Mouse (Mus musculus): ENCODE measurements around the gene Olfr20. TPM values are rescaled to one million over a fixed set of nuclear protein-coding genes. Genes with fewer than 3 reads are reported as not detected.
"Not testable (repeated sequence)": the region's sequence is repeated elsewhere in the genome, so short reads cannot be mapped to it uniquely, and the experiment has no call there.

Olfr20 gene
- not detected in 2 replicates for polyA plus RNA-seq (2011; ENCODE audit: insufficient read depth, insufficient read length, low replicate concordance, missing spikeins)

- Histone ChIP-seq H3K4me1 (ENCODE audit: control insufficient read depth, insufficient read depth, low read length) (no peaks in the 10 kb centered on the region), H3K27ac (ENCODE audit: control insufficient read depth, insufficient read depth, low read depth, low read length, poor library complexity) (no peak within 1 kb of the TSS), H3K4me3 (replicated peaks; ENCODE audit: control insufficient read depth, low read depth, low read length) (no peak within 1 kb of the TSS)
- 41% methylated on average over 3 of the region's 3 CpGs for WGBS
- TF ChIP-seq POLR2A (IDR thresholded peaks at IDR 0.05; ENCODE audit: borderline replicate concordance, control insufficient read depth, low read depth, low read length) (no peak), CTCF (IDR thresholded peaks at IDR 0.05; ENCODE audit: control insufficient read depth, insufficient read depth, low read length) (no peak)
Observed at GRCm38 (mm10) chr11:73350483-73350882, at the start of gene Olfr20. TSS of gene Olfr20 (plus strand) at chr11:73350783.

- Histone ChIP-seq H3K27ac (ENCODE audit: control insufficient read depth, insufficient read depth, low read depth, low read length, poor library complexity) (no peak overlapping the region), H3K4me1 (ENCODE audit: control insufficient read depth, insufficient read depth, low read length) (no peaks in the 10 kb centered on the region; the same call in 1 of the 2 replicates), H3K4me3 (replicated peaks; ENCODE audit: control insufficient read depth, low read depth, low read length) (no peak overlapping the region)
- TF ChIP-seq POLR2A (IDR thresholded peaks at IDR 0.05; ENCODE audit: borderline replicate concordance, control insufficient read depth, low read depth, low read length) (no peak), CTCF (IDR thresholded peaks at IDR 0.05; ENCODE audit: control insufficient read depth, insufficient read depth, low read length) (no peak)
- WGBS = 68% methylated on average over 2 of the region's 2 CpGs
Observed at GRCm38 (mm10) chr11:73303123-73303522, 47.5 kb upstream of the Olfr20 start.

- Histone ChIP-seq H3K4me1 (ENCODE audit: control insufficient read depth, insufficient read depth, low read length) (no peaks in the 10 kb centered on the region), H3K4me3 (replicated peaks; ENCODE audit: control insufficient read depth, low read depth, low read length) (no peak overlapping the region), H3K27ac (ENCODE audit: control insufficient read depth, insufficient read depth, low read depth, low read length, poor library complexity) (no peak overlapping the region)
- WGBS = 67% methylated on average over 3 of the region's 3 CpGs
- TF ChIP-seq CTCF (IDR thresholded peaks at IDR 0.05; ENCODE audit: control insufficient read depth, insufficient read depth, low read length) = no peak
- no peak for TF ChIP-seq POLR2A (IDR thresholded peaks at IDR 0.05; ENCODE audit: borderline replicate concordance, control insufficient read depth, low read depth, low read length)
Observed at GRCm38 (mm10) chr11:73315961-73316360, 34.6 kb upstream of the Olfr20 start.

GRCm38 (mm10) chr11:73318581-73318980 is 32.0 kb upstream of the Olfr20 start:
- not testable (repeated sequence) for H3K27ac ChIP-seq (ENCODE audit: control insufficient read depth, insufficient read depth, low read depth, low read length, poor library complexity); H3K4me3 ChIP-seq (replicated peaks; ENCODE audit: control insufficient read depth, low read depth, low read length); H3K4me1 ChIP-seq (ENCODE audit: control insufficient read depth, insufficient read depth, low read length)
- 76% methylated on average over 2 of the region's 2 CpGs for WGBS

GRCm38 (mm10) chr11:73321064-73321463 is 29.5 kb upstream of the Olfr20 start:
- H3K27ac ChIP-seq (ENCODE audit: control insufficient read depth, insufficient read depth, low read depth, low read length, poor library complexity); H3K4me1 ChIP-seq (ENCODE audit: control insufficient read depth, insufficient read depth, low read length); H3K4me3 ChIP-seq (replicated peaks; ENCODE audit: control insufficient read depth, low read depth, low read length): not testable (repeated sequence)
- 72% methylated on average over 13 of the region's 13 CpGs for WGBS

- H3K4me1 ChIP-seq (ENCODE audit: control insufficient read depth, insufficient read depth, low read length) = no peaks in the 10 kb centered on the region
- no peak overlapping the region for H3K4me3 ChIP-seq (replicated peaks; ENCODE audit: control insufficient read depth, low read depth, low read length)
- WGBS = 59% methylated on average over 9 of the region's 9 CpGs
- H3K27ac ChIP-seq (ENCODE audit: control insufficient read depth, insufficient read depth, low read depth, low read length, poor library complexity) = no peak overlapping the region
- TF ChIP-seq POLR2A (IDR thresholded peaks at IDR 0.05; ENCODE audit: borderline replicate concordance, control insufficient read depth, low read depth, low read length) (no peak), CTCF (IDR thresholded peaks at IDR 0.05; ENCODE audit: control insufficient read depth, insufficient read depth, low read length) (no peak)
Observed at GRCm38 (mm10) chr11:73323906-73324830, 26.4 kb upstream of the Olfr20 start.

GRCm38 (mm10) chr11:73326485-73326886 is 24.1 kb upstream of the Olfr20 start:
- TF ChIP-seq CTCF (IDR thresholded peaks at IDR 0.05; ENCODE audit: control insufficient read depth, insufficient read depth, low read length) = no peak
- TF ChIP-seq POLR2A (IDR thresholded peaks at IDR 0.05; ENCODE audit: borderline replicate concordance, control insufficient read depth, low read depth, low read length) = no peak
- Histone ChIP-seq H3K27ac (ENCODE audit: control insufficient read depth, insufficient read depth, low read depth, low read length, poor library complexity) (no peak overlapping the region), H3K4me3 (replicated peaks; ENCODE audit: control insufficient read depth, low read depth, low read length) (no peak overlapping the region), H3K4me1 (ENCODE audit: control insufficient read depth, insufficient read depth, low read length) (no peaks in the 10 kb centered on the region)
- 16% methylated on average over 12 of the region's 12 CpGs for WGBS

GRCm38 (mm10) chr11:73327361-73327760 is 23.2 kb upstream of the Olfr20 start:
- WGBS = 68% methylated on average over 4 of the region's 4 CpGs
- no peak overlapping the region for H3K4me3 ChIP-seq (replicated peaks; ENCODE audit: control insufficient read depth, low read depth, low read length)
- no peak overlapping the region for H3K27ac ChIP-seq (ENCODE audit: control insufficient read depth, insufficient read depth, low read depth, low read length, poor library complexity)
- no peak for TF ChIP-seq POLR2A (IDR thresholded peaks at IDR 0.05; ENCODE audit: borderline replicate concordance, control insufficient read depth, low read depth, low read length)
- no peak for TF ChIP-seq CTCF (IDR thresholded peaks at IDR 0.05; ENCODE audit: control insufficient read depth, insufficient read depth, low read length)
- H3K4me1 ChIP-seq (ENCODE audit: control insufficient read depth, insufficient read depth, low read length) = no peaks in the 10 kb centered on the region

- no peaks in the 10 kb centered on the region for H3K4me1 ChIP-seq (ENCODE audit: control insufficient read depth, insufficient read depth, low read length)
- no peak within 1 kb of the TSS for H3K4me3 ChIP-seq (replicated peaks; ENCODE audit: control insufficient read depth, low read depth, low read length)
- H3K27ac ChIP-seq (ENCODE audit: control insufficient read depth, insufficient read depth, low read depth, low read length, poor library complexity) = no peak within 1 kb of the TSS
- TF ChIP-seq POLR2A (IDR thresholded peaks at IDR 0.05; ENCODE audit: borderline replicate concordance, control insufficient read depth, low read depth, low read length) (no peak), CTCF (IDR thresholded peaks at IDR 0.05; ENCODE audit: control insufficient read depth, insufficient read depth, low read length) (no peak)
- 83% methylated on average over 27 of the region's 27 CpGs for WGBS
Observed at GRCm38 (mm10) chr11:73329442-73329841, 21.1 kb upstream of the Olfr20 start, which contains the start of the genes Aspa, Gm49340 and Spata22. TSS of gene Aspa (minus strand) at chr11:73329596. TSS of gene Gm49340 (plus strand) at chr11:73329741. TSS of gene Spata22 (plus strand) at chr11:73329741.
